Mouse (Mus musculus): ENCODE measurements at regions not wholly inside any gene's neighbourhood (a gene's known extent, or its start where the extent isn't known, plus 50 kb on each side); places are given as distances from the start of the nearest gene placed in this dataset.

DNA sequence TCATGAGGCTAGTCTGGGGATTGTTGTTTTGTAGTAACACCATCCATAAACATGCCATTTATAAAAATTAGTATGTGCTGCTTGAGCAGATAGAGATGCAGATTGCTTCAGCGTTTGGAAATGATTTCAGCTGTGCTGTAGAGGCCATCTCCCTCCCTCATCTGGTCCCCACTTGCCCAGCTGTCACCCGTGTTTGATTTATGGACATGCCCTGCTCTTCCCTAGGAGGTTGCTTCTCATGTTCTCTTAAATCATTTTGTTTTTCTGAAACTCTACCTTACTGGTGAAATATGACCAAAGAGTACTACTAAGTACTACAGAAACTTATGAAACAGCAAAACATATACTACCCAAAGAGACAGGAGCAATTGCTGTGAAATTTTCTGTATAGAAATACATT is 284.7 kb upstream of the N6amt1 start:
- no peak for TF ChIP-seq CTCF (conservative IDR thresholded peaks at IDR 0.05; ENCODE audit: insufficient read depth, insufficient read length, low read depth, low read length)
- no peak for TF ChIP-seq POLR2A (IDR thresholded peaks at IDR 0.05; ENCODE audit: low read depth, low read length)

All from kidney, adult 2 months (tissue).